Mouse (Mus musculus) G1E (cell line): ENCODE data around the gene Srarp.

Experiments used
- CTCF ChIP-seq: IDR thresholded peaks from 2 replicates; pipeline ENCODE4 v1.5.1; 2012; ENCODE audit warnings: low read depth, low read length, inconsistent platforms, mixed read lengths
- GATA1 ChIP-seq: IDR thresholded peaks from 2 replicates; pipeline ENCODE4 v1.6.1; 2012; ENCODE audit warnings: borderline replicate concordance, low read length, inconsistent platforms, mixed read lengths
- GATA2 ChIP-seq: IDR thresholded peaks from 2 replicates; pipeline ENCODE4 v1.6.1; 2012; ENCODE audit warnings: low read depth, low read length, inconsistent platforms, borderline replicate concordance
- TAL1 ChIP-seq: conservative IDR thresholded peaks from 2 replicates; pipeline ENCODE4 v1.6.1; 2012; ENCODE audit warnings: low read depth, low read length, inconsistent platforms, mixed read lengths

- TF ChIP-seq CTCF: no peak
- no peak for TF ChIP-seq GATA1
- TF ChIP-seq GATA2: no peak
- TF ChIP-seq TAL1: no peak
These were observed 35.6 kb upstream of the Srarp start for GRCm38 (mm10) chr4:141471491-141471890.
